Mouse (Mus musculus) lung, embryonic 14.5 days (tissue): ENCODE results near the gene Cdc42. TPM values are rescaled to one million over a fixed set of nuclear protein-coding genes. Genes with fewer than 3 reads are reported as not detected.

Experiments
- ATAC-seq: fragments of 200-750 bp; cut with Nextera tagmentation; 2 replicates; pipeline ENCODE4 v1.8.0; 2017; ENCODE audit warnings: mild to moderate bottlenecking, moderate TSS enrichment, moderate library complexity; ENCODE audit not compliant: insufficient read depth
- DNase-seq: peaks from one replicate; pipeline ENCODE4 v3.0.0-alpha.2; 2015
- H3K27ac ChIP-seq: fragments of 300-500 bp; sonication (generic); 2 replicates; pipeline ENCODE4 v1.5.1; 2014; ENCODE audit warnings: low read depth, mild to moderate bottlenecking, moderate library complexity
- H3K27me3 ChIP-seq: fragments of 300-500 bp; sonication (generic); 2 replicates; pipeline ENCODE4 v1.6.1; 2014; ENCODE audit warnings: low read length, control low read depth; ENCODE audit not compliant: insufficient read depth
- H3K36me3 ChIP-seq: fragments of 300-500 bp; sonication (generic); 2 replicates; pipeline ENCODE4 v1.6.1; 2014; ENCODE audit warnings: control low read depth; ENCODE audit not compliant: insufficient read depth
- H3K4me1 ChIP-seq: fragments of 300-500 bp; sonication (generic); 2 replicates; pipeline ENCODE4 v1.6.1; 2014; ENCODE audit warnings: antibody characterized with exemption, control low read depth; ENCODE audit not compliant: insufficient read depth
- H3K4me2 ChIP-seq: fragments of 300-500 bp; sonication (generic); 2 replicates; pipeline ENCODE4 v1.6.1; 2014; ENCODE audit warnings: mild to moderate bottlenecking
- H3K4me3 ChIP-seq: fragments of 300-500 bp; sonication (generic); 2 replicates; pipeline ENCODE4 v1.5.1; 2014; ENCODE audit warnings: low read depth, low read length
- H3K9ac ChIP-seq: fragments of 300-500 bp; sonication (generic); 2 replicates; pipeline ENCODE4 v1.6.1; 2014
- H3K9me3 ChIP-seq: fragments of 300-500 bp; sonication (generic); 2 replicates; pipeline ENCODE4 v1.6.1; 2016; ENCODE audit warnings: low read depth, low read length, control low read depth
- CTCF ChIP-seq: IDR thresholded peaks from 2 replicates; pipeline ENCODE4 v1.5.1; 2016; ENCODE audit warnings: antibody characterized with exemption, low read depth
- WGBS: fragments of 180-500 bp; shearing (Covaris S2); extraction: QIAGEN DNeasy Blood & Tissue Kit; methylation state at CpG from one replicate; pipeline ENCODE4 v1.1.7; 2014; 5-methylcytosine and 5-hydroxymethylcytosine counted together
- polyA plus RNA-seq: library from polyadenylated mRNA; unstranded; fragments of >200 nt; fragmentation: Nextera tagmentation; extraction: Ambion mirVana; gene quantifications from 2 replicates; pipeline ENCODE4 v1.2.1, GENCODE M21; 2014

Cdc42 gene
- polyA plus RNA-seq, 1 experiment from 2014 or later = 690 TPM

GRCm38 (mm10) chr4:137339415-137339814, 18.1 kb downstream of the Cdc42 start:
- Histone ChIP-seq H3K9ac (no peak overlapping the region), H3K4me1 (no peaks in the 10 kb centered on the region), H3K27ac (no peak overlapping the region), H3K27me3 (no peaks in the 10 kb centered on the region), H3K36me3 (peaks cover 15% of the 10 kb centered on the region), H3K9me3 (no peaks in the 10 kb centered on the region), H3K4me2 (no peak overlapping the region), H3K4me3 (no peak overlapping the region)
- WGBS = 73% methylated on average over 1 of the region's 1 CpGs
- ATAC-seq = no peak
- peak; percentile 50 for DNase-seq
- TF ChIP-seq CTCF = no peak

GRCm38 (mm10) chr4:137336468-137336867, 21.1 kb downstream of the Cdc42 start:
- DNase-seq (no peak), ATAC-seq (no peak)
- no peak overlapping the region for H3K9ac ChIP-seq
- no peak overlapping the region for H3K4me3 ChIP-seq
- H3K36me3 ChIP-seq = peaks cover 40% of the 10 kb centered on the region
- H3K9me3 ChIP-seq = no peaks in the 10 kb centered on the region
- 90% methylated on average over 5 of the region's 5 CpGs for WGBS
- no peak for TF ChIP-seq CTCF
- H3K4me2 ChIP-seq = no peak overlapping the region
- no peaks in the 10 kb centered on the region for H3K27me3 ChIP-seq
- no peak overlapping the region for H3K27ac ChIP-seq
- no peaks in the 10 kb centered on the region for H3K4me1 ChIP-seq

- Histone ChIP-seq H3K36me3 (peaks cover 73% of the 10 kb centered on the region), H3K4me1 (no peaks in the 10 kb centered on the region), H3K4me2 (no peak overlapping the region), H3K4me3 (no peak overlapping the region), H3K27me3 (no peaks in the 10 kb centered on the region), H3K9me3 (no peaks in the 10 kb centered on the region), H3K27ac (no peak overlapping the region), H3K9ac (no peak overlapping the region)
- no peak for DNase-seq
- ATAC-seq = no peak
- no peak for TF ChIP-seq CTCF
Observed at GRCm38 (mm10) chr4:137332051-137332450, 25.5 kb downstream of the Cdc42 start.

GRCm38 (mm10) chr4:137326494-137326893, 31.0 kb downstream of the Cdc42 start:
- H3K9ac ChIP-seq = no peak overlapping the region
- no peak for ATAC-seq

GRCm38 (mm10) chr4:137324926-137325325, 32.6 kb downstream of the Cdc42 start:
- Histone ChIP-seq H3K9ac (no peak overlapping the region), H3K27ac (no peak overlapping the region), H3K36me3 (peaks cover 80% of the 10 kb centered on the region), H3K9me3 (no peaks in the 10 kb centered on the region), H3K4me2 (no peak overlapping the region), H3K4me1 (no peaks in the 10 kb centered on the region), H3K4me3 (no peak overlapping the region), H3K27me3 (no peaks in the 10 kb centered on the region)
- no peak for ATAC-seq
- no peak for DNase-seq
- TF ChIP-seq CTCF = no peak
- 80% methylated on average over 6 of the region's 6 CpGs for WGBS

More at GRCm38 (mm10) chr4:137326494-137326893, 31.0 kb downstream of the Cdc42 start:
- WGBS = 80% methylated on average over 3 of the region's 3 CpGs
- no peaks in the 10 kb centered on the region for H3K4me1 ChIP-seq
- no peak for DNase-seq
- no peak overlapping the region for H3K4me3 ChIP-seq
- H3K36me3 ChIP-seq = peaks cover 74% of the 10 kb centered on the region
- no peak for TF ChIP-seq CTCF
- no peaks in the 10 kb centered on the region for H3K27me3 ChIP-seq
- no peak overlapping the region for H3K27ac ChIP-seq
- no peak overlapping the region for H3K4me2 ChIP-seq
- no peaks in the 10 kb centered on the region for H3K9me3 ChIP-seq

GRCm38 (mm10) chr4:137316027-137316770, 41.3 kb downstream of the Cdc42 start:
- TF ChIP-seq CTCF = peak; percentile 43
- H3K9me3 ChIP-seq = no peaks in the 10 kb centered on the region
- H3K27ac ChIP-seq = peak overlapping the region; percentile 52; the same call in 1 of the 2 replicates
- no peak overlapping the region for H3K4me2 ChIP-seq
- peaks cover 51% of the 10 kb centered on the region for H3K36me3 ChIP-seq
- 0 out of 2 replicates have a peak, but pooled peaks have one; percentile 41 for ATAC-seq
- no peak overlapping the region for H3K9ac ChIP-seq
- DNase-seq = no peak
- no peak overlapping the region for H3K4me3 ChIP-seq
- no peaks in the 10 kb centered on the region for H3K27me3 ChIP-seq
- no peaks in the 10 kb centered on the region for H3K4me1 ChIP-seq
- WGBS = 69% methylated on average over 4 of the region's 4 CpGs

- no peak for TF ChIP-seq CTCF
- Histone ChIP-seq H3K4me2 (no peak overlapping the region), H3K27ac (no peak overlapping the region)
Observed at GRCm38 (mm10) chr4:137315061-137315460, 42.5 kb downstream of the Cdc42 start.

More at GRCm38 (mm10) chr4:137315061-137315460, 42.5 kb downstream of the Cdc42 start:
- Histone ChIP-seq H3K9me3 (no peaks in the 10 kb centered on the region), H3K4me1 (no peaks in the 10 kb centered on the region), H3K4me3 (no peak overlapping the region), H3K36me3 (peaks cover 45% of the 10 kb centered on the region), H3K9ac (no peak overlapping the region), H3K27me3 (no peaks in the 10 kb centered on the region)
- 84% methylated on average over 2 of the region's 2 CpGs for WGBS
- ATAC-seq (no peak), DNase-seq (no peak)
